Mouse (Mus musculus) myocyte (in vitro differentiated cells): ENCODE results near the gene Cfap157.

Experiments
- CEBPB ChIP-seq: IDR thresholded peaks from 2 replicates; pipeline ENCODE4 v1.6.1; 2011; ENCODE audit warnings: mild to moderate bottlenecking, moderate library complexity; ENCODE audit not compliant: poor library complexity, insufficient read depth, severe bottlenecking
- E2F4 ChIP-seq: IDR thresholded peaks from one replicate; pipeline ENCODE4 v1.6.1; 2011; ENCODE audit warnings: mild to moderate bottlenecking, control low read depth, moderate library complexity; ENCODE audit not compliant: insufficient read depth
- MAX ChIP-seq: IDR thresholded peaks from one replicate; pipeline ENCODE4 v1.6.1; 2011; ENCODE audit warnings: low read depth, mild to moderate bottlenecking, control low read depth
- MYOD1 ChIP-seq, 3 experiments: IDR thresholded peaks; one replicate each; pipeline ENCODE4 v1.6.1; 2011; ENCODE audit warnings: control low read depth in 2 of 3, low read depth in 2 of 3, mild to moderate bottlenecking in 2 of 3, moderate library complexity in 1 of 3; ENCODE audit not compliant: insufficient read length in 2 of 3, control insufficient read depth in 1 of 3
- MYOG ChIP-seq, 3 experiments: IDR thresholded peaks; one replicate each; pipeline ENCODE4 v1.6.1; 2011; ENCODE audit warnings: control low read depth in 2 of 3, low read depth in 2 of 3, mild to moderate bottlenecking in 2 of 3; ENCODE audit not compliant: insufficient read length in 2 of 3, control insufficient read depth in 1 of 3, insufficient read depth in 1 of 3
- POLR2A ChIP-seq: IDR thresholded peaks from one replicate; pipeline ENCODE4 v1.6.1; 2011; ENCODE audit warnings: low read depth, mild to moderate bottlenecking, control low read depth, moderate library complexity; ENCODE audit not compliant: insufficient read length
- POLR2AphosphoS2 ChIP-seq: IDR thresholded peaks from one replicate; pipeline ENCODE4 v1.6.1; 2011; ENCODE audit warnings: low read depth, control low read depth; ENCODE audit not compliant: insufficient read length
- REST ChIP-seq: IDR thresholded peaks from one replicate; pipeline ENCODE4 v1.6.1; 2011; ENCODE audit warnings: mild to moderate bottlenecking, control low read depth, moderate library complexity; ENCODE audit not compliant: insufficient read depth, insufficient read length
- SRF ChIP-seq: IDR thresholded peaks from one replicate; pipeline ENCODE4 v1.6.1; 2011; ENCODE audit warnings: low read depth; ENCODE audit not compliant: control insufficient read depth, insufficient read length
- TCF12 ChIP-seq: IDR thresholded peaks from one replicate; pipeline ENCODE4 v1.6.1; 2011; ENCODE audit warnings: mild to moderate bottlenecking, control low read depth; ENCODE audit not compliant: poor library complexity, insufficient read depth, severe bottlenecking
- TCF3 ChIP-seq: IDR thresholded peaks from one replicate; pipeline ENCODE4 v1.6.1; 2011; ENCODE audit warnings: low read depth, control low read depth; ENCODE audit not compliant: insufficient read length
- USF1 ChIP-seq: IDR thresholded peaks from one replicate; pipeline ENCODE4 v1.6.1; 2011; ENCODE audit warnings: low read depth, mild to moderate bottlenecking, control low read depth, moderate library complexity

- TF ChIP-seq MYOG (IDR thresholded peaks at IDR 0.05; ENCODE audit: control insufficient read depth in 1 of 3, insufficient read depth in 1 of 3, insufficient read length in 2 of 3, low read depth in 2 of 3) (no peak), TCF12 (no peak), POLR2A (no peak), MAX (no peak), TCF3 (no peak), POLR2AphosphoS2 (no peak), REST (no peak), USF1 (no peak), MYOD1 (IDR thresholded peaks at IDR 0.05; ENCODE audit: control insufficient read depth in 1 of 3, insufficient read length in 2 of 3, low read depth in 2 of 3) (no peak), E2F4 (no peak), CEBPB (no peak), SRF (no peak)
Observed at GRCm38 (mm10) chr2:32759001-32759400, 25.2 kb downstream of the Cfap157 start.
